Mouse (Mus musculus) thymus, postnatal 14 days (tissue): ENCODE data around the gene Hist2h3c2.
"Not testable (repeated sequence)": the region's sequence is repeated elsewhere in the genome, so short reads cannot be mapped to it uniquely, and the experiment has no call there.

Experiments used
- DNase-seq: peaks from one replicate; pipeline ENCODE4 v3.0.0; 2021

The Hist2h3c2 gene

GRCm38 (mm10) chr3:96238954-96239793, at the start of gene Hist2h3c2:
TSS of gene Hist2h3c2 (minus strand) at chr3:96239127.
- DNase-seq: peak; percentile 53

GRCm38 (mm10) chr3:96287334-96287733, 48.4 kb upstream of the Hist2h3c2 start:
- DNase-seq: not testable (repeated sequence)

DNA sequence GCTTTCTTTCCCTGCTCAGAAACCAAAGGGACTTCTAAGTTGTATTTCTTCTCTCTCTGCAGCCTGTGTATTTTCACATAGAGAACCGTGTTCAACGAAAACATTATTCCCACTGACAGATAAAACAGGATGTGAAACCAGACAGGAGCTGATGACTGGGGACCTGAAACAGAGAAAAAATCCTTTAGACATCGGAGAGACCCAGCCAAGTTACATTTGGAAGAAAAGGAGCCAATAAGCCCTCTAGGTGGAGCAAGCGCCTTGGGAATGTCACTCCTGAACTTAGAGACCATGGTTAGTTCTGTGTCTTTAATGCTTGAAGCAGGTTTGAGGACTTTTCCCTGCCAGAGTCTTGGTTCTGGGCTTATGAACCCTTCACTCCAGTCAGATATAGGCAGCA, 45.5 kb upstream of the Hist2h3c2 start:
- no peak for DNase-seq

GRCm38 (mm10) chr3:96280660-96281059, 41.7 kb upstream of the Hist2h3c2 start:
- no peak for DNase-seq

GRCm38 (mm10) chr3:96277800-96278624, 39.1 kb upstream of the Hist2h3c2 start:
- DNase-seq: peak; percentile 96

DNA sequence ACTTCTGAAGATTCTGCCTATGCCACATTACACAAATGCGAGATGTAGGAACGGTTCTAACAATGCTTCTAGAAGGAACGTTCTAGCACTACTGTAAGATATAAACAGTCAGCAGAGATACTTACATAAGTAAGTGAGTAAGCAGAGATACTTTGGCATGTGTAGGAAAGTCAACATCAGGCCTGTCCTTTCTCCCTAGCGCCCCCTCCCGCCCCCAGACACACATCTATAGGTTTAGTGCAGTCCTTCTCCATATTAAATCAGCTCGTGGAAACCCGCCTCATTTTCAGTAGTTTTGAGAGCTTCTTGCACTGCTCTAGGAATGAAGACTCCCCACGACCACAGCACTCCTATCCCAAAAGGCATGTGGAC, 38.5 kb upstream of the Hist2h3c2 start:
- DNase-seq: peak; percentile 90

DNA sequence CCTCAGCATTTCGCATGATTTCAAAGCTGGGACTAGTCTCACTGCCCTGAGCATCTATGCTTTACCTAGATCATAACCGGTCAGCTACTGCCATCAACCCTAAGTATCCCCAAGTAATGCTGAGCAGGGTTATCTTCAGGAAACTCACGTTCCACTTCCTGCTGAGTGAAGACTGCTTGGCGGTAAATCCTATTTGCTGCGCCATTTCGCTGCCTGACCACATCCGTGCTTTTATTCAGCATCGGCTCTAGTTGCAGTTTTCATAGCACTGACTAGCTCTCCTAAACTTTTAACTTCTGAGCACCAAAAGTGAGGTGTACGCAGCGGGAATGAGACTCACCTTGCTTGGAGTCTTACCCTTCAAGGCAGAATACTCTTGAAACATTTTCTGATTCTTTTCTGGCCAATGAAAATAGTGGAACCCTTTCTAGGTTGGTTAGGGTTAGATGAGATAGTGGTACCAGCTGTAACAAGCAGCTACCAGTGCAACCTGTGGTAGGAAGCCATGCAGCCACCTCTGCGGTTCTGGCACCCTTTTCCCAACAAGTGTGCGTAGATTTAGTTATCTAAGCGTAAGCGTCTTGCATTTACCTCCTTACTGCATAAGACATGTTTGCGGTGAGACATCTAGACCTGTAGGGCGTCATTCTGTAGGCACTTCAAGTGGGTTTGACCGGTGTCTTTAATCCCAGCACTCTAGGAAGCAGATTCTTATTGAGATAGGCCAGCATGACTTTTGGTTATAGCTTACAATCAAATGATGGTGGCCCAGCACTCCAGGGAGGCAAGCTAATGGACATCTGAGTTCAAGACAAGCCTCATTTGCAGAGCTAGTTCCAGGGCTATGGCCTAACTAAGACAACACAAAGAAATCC, 34.9 kb upstream of the Hist2h3c2 start:
- DNase-seq: peak; percentile 66

- DNase-seq: peak; percentile 92
These were observed 30.9 kb upstream of the Hist2h3c2 start, which contains the start of gene Hist2h2bb for GRCm38 (mm10) chr3:96269511-96270474. TSS of gene Hist2h2bb (plus strand) at chr3:96269752.

GRCm38 (mm10) chr3:96268776-96269378, 29.9 kb upstream of the Hist2h3c2 start:
- DNase-seq: peak; percentile 51

DNA sequence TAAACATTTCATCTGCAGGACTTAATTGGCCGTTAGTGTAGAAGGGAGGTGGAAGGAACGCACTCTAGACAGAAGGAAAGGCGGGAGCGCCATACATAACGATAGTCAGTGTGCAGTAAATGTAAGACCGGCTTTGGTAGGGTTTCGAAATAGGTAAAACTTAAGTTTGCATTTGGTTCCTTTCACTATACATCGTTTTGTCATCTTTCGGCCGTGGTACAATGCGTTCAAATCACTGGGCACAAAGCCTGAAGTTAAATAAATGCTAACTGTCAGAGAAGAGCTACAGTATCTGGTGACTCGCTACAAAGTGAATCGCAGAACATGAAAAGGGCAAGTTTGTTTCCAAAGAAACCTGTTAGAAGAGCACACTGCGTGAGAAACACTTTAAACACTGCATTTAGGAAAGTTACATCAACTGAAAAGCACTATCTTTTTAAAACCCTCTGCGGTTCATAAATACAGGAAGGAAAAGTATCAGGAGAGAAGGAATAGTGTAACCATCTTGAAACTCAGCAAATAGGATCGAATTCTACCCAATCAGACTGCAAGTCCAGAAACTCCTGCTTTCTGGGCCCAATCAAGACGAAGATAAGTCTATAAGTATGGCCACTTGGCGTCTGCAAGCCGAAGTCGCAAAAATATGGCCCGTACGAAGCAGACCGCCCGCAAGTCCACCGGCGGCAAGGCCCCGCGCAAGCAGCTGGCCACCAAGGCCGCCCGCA, 29.3 kb upstream of the Hist2h3c2 start, which contains the start of gene Hist2h3b:
Gene Hist2h3b, plus strand, starts transcription at position 604 of the 725 bp plus-strand sequence.
- DNase-seq: peak; percentile 84

GRCm38 (mm10) chr3:96267541-96267940, 28.6 kb upstream of the Hist2h3c2 start:
- no peak for DNase-seq

GRCm38 (mm10) chr3:96266132-96266710, 27.3 kb upstream of the Hist2h3c2 start:
- DNase-seq: no peak

- DNase-seq: peak; percentile 25
These were observed 25.6 kb upstream of the Hist2h3c2 start for GRCm38 (mm10) chr3:96264404-96264949.

- DNase-seq: peak; percentile 59
These were observed 24.9 kb upstream of the Hist2h3c2 start for GRCm38 (mm10) chr3:96263558-96264403.

DNA sequence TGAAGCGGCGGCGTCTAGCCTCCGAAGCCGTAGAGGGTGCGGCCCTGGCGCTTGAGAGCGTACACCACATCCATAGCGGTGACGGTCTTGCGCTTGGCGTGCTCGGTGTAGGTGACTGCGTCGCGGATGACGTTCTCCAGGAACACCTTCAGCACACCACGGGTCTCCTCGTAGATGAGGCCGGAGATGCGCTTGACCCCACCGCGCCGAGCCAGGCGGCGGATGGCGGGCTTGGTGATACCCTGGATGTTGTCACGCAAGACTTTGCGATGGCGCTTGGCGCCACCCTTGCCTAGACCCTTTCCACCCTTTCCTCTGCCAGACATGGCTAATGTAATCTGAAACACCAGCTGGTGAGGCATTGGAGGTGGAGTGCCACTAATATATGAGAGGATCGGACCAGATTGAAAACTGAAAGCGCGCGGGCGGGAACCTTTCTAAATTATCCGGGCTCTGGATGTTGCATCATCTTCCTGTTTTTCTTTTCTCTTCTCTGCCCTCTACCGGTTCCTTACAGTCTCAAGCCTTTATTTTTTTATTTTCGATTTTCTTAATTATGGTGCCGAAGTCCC, 24.1 kb upstream of the Hist2h3c2 start, which contains the start of gene Hist2h4:
Gene Hist2h4, minus strand, starts transcription at position 333 of the 572 bp plus-strand sequence.
- peak; percentile 95 for DNase-seq

DNA sequence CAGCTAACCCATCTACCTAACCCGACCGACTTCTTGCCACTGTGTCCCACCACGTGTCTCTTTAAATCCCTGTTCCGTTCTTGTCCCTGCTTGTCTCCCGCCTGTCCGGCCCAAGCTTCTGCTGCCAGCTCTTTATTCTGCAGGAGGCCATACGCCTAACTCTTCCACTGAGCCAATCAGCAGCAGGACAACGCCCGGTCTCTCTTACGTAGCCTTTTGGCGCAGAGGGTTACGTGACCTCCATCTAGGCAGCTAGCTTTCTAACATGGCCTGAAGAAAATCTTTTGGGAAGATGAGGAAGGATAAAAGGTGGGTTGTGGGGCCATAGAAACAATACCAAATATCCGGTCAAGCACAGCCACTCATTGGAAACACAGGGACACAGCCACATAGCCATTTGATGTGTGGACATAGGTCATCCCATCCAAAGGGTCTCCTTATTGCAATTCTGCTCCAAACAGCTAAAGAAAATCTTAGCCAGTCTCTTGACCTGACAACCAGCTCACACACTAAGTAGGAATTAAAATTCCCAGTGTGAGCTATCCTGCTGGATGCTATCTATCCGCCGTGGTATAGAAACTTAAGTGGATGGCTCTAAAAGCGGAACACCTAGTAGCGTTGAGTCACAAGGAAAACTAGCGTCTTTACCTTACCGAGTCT, 23.4 kb upstream of the Hist2h3c2 start:
- DNase-seq: peak; percentile 56

- DNase-seq: no peak
These were observed 22.7 kb upstream of the Hist2h3c2 start for GRCm38 (mm10) chr3:96261623-96262022.
